Mouse (Mus musculus): ENCODE data around the gene Gp6. TPM values are rescaled to one million over a fixed set of nuclear protein-coding genes. Genes with fewer than 3 reads are reported as not detected.

Gene Gp6
- polyA plus RNA-seq, 1 experiment from 2014 or later: 0.08 TPM

GRCm38 (mm10) chr7:4373521-4373920 is 24.0 kb downstream of the Gp6 start:
- H3K9ac ChIP-seq: no peak overlapping the region
- 83% methylated on average over 7 of the region's 7 CpGs for WGBS
- no peak for ATAC-seq
- no peaks in the 10 kb centered on the region for H3K9me3 ChIP-seq
- H3K4me3 ChIP-seq (replicated peaks): no peak overlapping the region
- no peaks in the 10 kb centered on the region for H3K4me1 ChIP-seq (replicated peaks)
- no peak overlapping the region for H3K4me2 ChIP-seq (replicated peaks)
- H3K27me3 ChIP-seq (replicated peaks): no peaks in the 10 kb centered on the region
- H3K27ac ChIP-seq: no peak overlapping the region
- H3K36me3 ChIP-seq: no peaks in the 10 kb centered on the region

DNA sequence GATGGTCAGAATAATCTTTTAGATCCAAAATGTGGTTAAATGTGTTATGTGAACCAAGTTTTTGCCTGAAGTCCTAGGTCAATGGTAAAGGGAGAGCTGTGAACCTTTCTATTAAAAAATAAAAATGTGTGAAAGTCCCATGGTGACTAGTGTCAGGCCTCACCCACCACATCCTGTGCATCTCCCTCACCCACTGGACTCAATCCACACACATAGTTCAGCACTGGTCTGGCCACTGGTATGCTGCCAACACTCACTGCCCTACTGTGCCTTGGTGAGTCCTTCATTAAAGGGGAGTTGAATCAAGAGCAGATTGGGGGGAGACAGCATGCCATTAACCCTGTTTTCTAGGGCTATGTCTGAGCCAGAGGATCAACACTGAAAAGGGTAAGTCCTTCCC is 60.0 kb downstream of the Gp6 start, which contains the start of gene Ncr1:
Ncr1 (plus strand) TSS at position 216 of the 400 bp plus-strand sequence.
- H3K9me3 ChIP-seq: no peaks in the 10 kb centered on the region
- no peak within 1 kb of the TSS for H3K27ac ChIP-seq
- H3K4me2 ChIP-seq (replicated peaks): no peak within 1 kb of the TSS
- H3K27me3 ChIP-seq (replicated peaks): no peaks in the 10 kb centered on the region
- ATAC-seq: no peak
- H3K4me1 ChIP-seq (replicated peaks): no peaks in the 10 kb centered on the region
- no peak within 1 kb of the TSS for H3K4me3 ChIP-seq (replicated peaks)
- H3K9ac ChIP-seq: no peak within 1 kb of the TSS
- no peaks in the 10 kb centered on the region for H3K36me3 ChIP-seq

- WGBS: 82% methylated on average over 2 of the region's 2 CpGs
- H3K4me1 ChIP-seq (replicated peaks): no peaks in the 10 kb centered on the region
- H3K36me3 ChIP-seq: no peaks in the 10 kb centered on the region
- H3K4me3 ChIP-seq (replicated peaks): no peak overlapping the region
- no peaks in the 10 kb centered on the region for H3K27me3 ChIP-seq (replicated peaks)
- no peaks in the 10 kb centered on the region for H3K9me3 ChIP-seq
- ATAC-seq: no peak
- no peak overlapping the region for H3K27ac ChIP-seq
- H3K4me2 ChIP-seq (replicated peaks): no peak overlapping the region
- no peak overlapping the region for H3K9ac ChIP-seq
Measured at GRCm38 (mm10) chr7:4323301-4323700, 74.2 kb downstream of the Gp6 start.

Other genes starting within 250 kb of the Gp6 start
- gene Leng9, start 247.4 kb downstream of the Gp6 start, polyA plus RNA-seq (2015; fragmentation: Nextera tagmentation; extraction: Ambion mirVana): 4.5 and 4.9 TPM in 2 replicates
- gene Cdc42ep5, start 232.9 kb downstream of the Gp6 start, polyA plus RNA-seq (2015; fragmentation: Nextera tagmentation; extraction: Ambion mirVana): 66.3 and 68.6 TPM in 2 replicates
- 0.19 and 0.28 TPM in 2 replicates for gene Lilra5, start 160.0 kb downstream of the Gp6 start, polyA plus RNA-seq (2015; fragmentation: Nextera tagmentation; extraction: Ambion mirVana)
- gene Ncr1, start 60.0 kb downstream of the Gp6 start, polyA plus RNA-seq (2015; fragmentation: Nextera tagmentation; extraction: Ambion mirVana): 0.13 TPM in 1 of 2 replicates, not detected in the other
- gene Rdh13, start 47.9 kb upstream of the Gp6 start, polyA plus RNA-seq (2015; fragmentation: Nextera tagmentation; extraction: Ambion mirVana): 28.7 and 28.9 TPM in 2 replicates
- 3.4 and 3.9 TPM in 2 replicates for gene Eps8l1, start 62.9 kb upstream of the Gp6 start, polyA plus RNA-seq (2015; fragmentation: Nextera tagmentation; extraction: Ambion mirVana)
- 42.4 and 45.8 TPM in 2 replicates for gene Ppp1r12c, start 103.9 kb upstream of the Gp6 start, polyA plus RNA-seq (2015; fragmentation: Nextera tagmentation; extraction: Ambion mirVana)
- gene Tnnt1, start 118.6 kb upstream of the Gp6 start, polyA plus RNA-seq (2015; fragmentation: Nextera tagmentation; extraction: Ambion mirVana): 21.3 and 27.1 TPM in 2 replicates
- gene Tnni3, start 126.5 kb upstream of the Gp6 start, polyA plus RNA-seq (2015; fragmentation: Nextera tagmentation; extraction: Ambion mirVana): 2.2 and 3.0 TPM in 2 replicates
- 1.1 TPM in 2 replicates for gene Dnaaf3, start 134.7 kb upstream of the Gp6 start, polyA plus RNA-seq (2015; fragmentation: Nextera tagmentation; extraction: Ambion mirVana)
- 7.3 and 7.7 TPM in 2 replicates for gene Syt5, start 149.8 kb upstream of the Gp6 start, polyA plus RNA-seq (2015; fragmentation: Nextera tagmentation; extraction: Ambion mirVana)
- gene Ptprh, start 206.3 kb upstream of the Gp6 start, polyA plus RNA-seq (2015; fragmentation: Nextera tagmentation; extraction: Ambion mirVana): 1.1 and 1.6 TPM in 2 replicates
- gene Tmem86b, start 233.7 kb upstream of the Gp6 start, polyA plus RNA-seq (2015; fragmentation: Nextera tagmentation; extraction: Ambion mirVana): 9.1 and 11.7 TPM in 2 replicates

Data from intestine, embryonic 15.5 days (tissue).